Mouse (Mus musculus): ENCODE results near the gene Scd3. TPM values are rescaled to one million over a fixed set of nuclear protein-coding genes. Genes with fewer than 3 reads are reported as not detected.
"Not testable (repeated sequence)": the region's sequence is repeated elsewhere in the genome, so short reads cannot be mapped to it uniquely, and the experiment has no call there.

The Scd3 gene
- polyA plus RNA-seq, 1 experiment from 2014 or later: 0.20 TPM

GRCm38 (mm10) chr19:44280755-44281154 is 77.7 kb downstream of the Scd3 start:
- H3K27me3 ChIP-seq (ENCODE audit: insufficient read depth, low read length): no peaks in the 10 kb centered on the region
- H3K4me3 ChIP-seq (ENCODE audit: low read depth, low read length): no peak overlapping the region
- ATAC-seq (ENCODE audit: insufficient read depth) (no peak), DNase-seq (peak; percentile 74)
- no peaks in the 10 kb centered on the region for H3K9me3 ChIP-seq (ENCODE audit: low read depth, low read length)
- peak overlapping the region; percentile 68 for H3K27ac ChIP-seq (ENCODE audit: low read depth)
- TF ChIP-seq CTCF (IDR thresholded peaks at IDR 0.05; ENCODE audit: low read depth): no peak
- no peaks in the 10 kb centered on the region for H3K36me3 ChIP-seq (ENCODE audit: insufficient read depth)
- no peak overlapping the region for H3K9ac ChIP-seq
- peaks cover 30% of the 10 kb centered on the region for H3K4me1 ChIP-seq (ENCODE audit: insufficient read depth)
- H3K4me2 ChIP-seq: no peak overlapping the region
- 4% methylated on average over 6 of the region's 6 CpGs for WGBS

- H3K9ac ChIP-seq; H3K36me3 ChIP-seq (ENCODE audit: insufficient read depth); H3K4me2 ChIP-seq; H3K4me3 ChIP-seq (ENCODE audit: low read depth, low read length); ATAC-seq (ENCODE audit: insufficient read depth); H3K9me3 ChIP-seq (ENCODE audit: low read depth, low read length); H3K27me3 ChIP-seq (ENCODE audit: insufficient read depth, low read length): not testable (repeated sequence)
- peaks cover 35% of the 10 kb centered on the region for H3K4me1 ChIP-seq (ENCODE audit: insufficient read depth)
- 32% methylated on average over 1 of the region's 1 CpGs for WGBS
- DNase-seq: peak; percentile 7
- H3K27ac ChIP-seq (ENCODE audit: low read depth): peak overlapping the region; percentile 84
Measured at GRCm38 (mm10) chr19:44281825-44282447, 78.9 kb downstream of the Scd3 start.

- Histone ChIP-seq H3K9me3 (ENCODE audit: low read depth, low read length) (no peaks in the 10 kb centered on the region), H3K36me3 (ENCODE audit: insufficient read depth) (no peaks in the 10 kb centered on the region), H3K4me2 (peak overlapping the region; percentile 94; the same call in 1 of the 2 replicates), H3K4me3 (ENCODE audit: low read depth, low read length) (no peak overlapping the region), H3K4me1 (ENCODE audit: insufficient read depth) (peaks cover 41% of the 10 kb centered on the region), H3K9ac (no peak overlapping the region), H3K27me3 (ENCODE audit: insufficient read depth, low read length) (no peaks in the 10 kb centered on the region), H3K27ac (ENCODE audit: low read depth) (peak overlapping the region; percentile 84)
- ATAC-seq (ENCODE audit: insufficient read depth): no peak
- no peak for TF ChIP-seq CTCF (IDR thresholded peaks at IDR 0.05; ENCODE audit: low read depth)
- 29% methylated on average over 9 of the region's 9 CpGs for WGBS
- peak; percentile 75 for DNase-seq
Measured at GRCm38 (mm10) chr19:44282534-44283156, 79.6 kb downstream of the Scd3 start.

- WGBS: 20% methylated on average over 15 of the region's 15 CpGs
- DNase-seq (no peak), ATAC-seq (ENCODE audit: insufficient read depth) (no peak)
- Histone ChIP-seq H3K4me3 (ENCODE audit: low read depth, low read length) (peak overlapping the region; percentile 45), H3K9ac (peak overlapping the region; percentile 56), H3K4me2 (peak overlapping the region; percentile 94), H3K9me3 (ENCODE audit: low read depth, low read length) (no peaks in the 10 kb centered on the region), H3K27ac (ENCODE audit: low read depth) (peak overlapping the region; percentile 98), H3K36me3 (ENCODE audit: insufficient read depth) (no peaks in the 10 kb centered on the region), H3K4me1 (ENCODE audit: insufficient read depth) (peaks cover 44% of the 10 kb centered on the region), H3K27me3 (ENCODE audit: insufficient read depth, low read length) (no peaks in the 10 kb centered on the region)
- TF ChIP-seq CTCF (IDR thresholded peaks at IDR 0.05; ENCODE audit: low read depth): no peak
Measured at GRCm38 (mm10) chr19:44283157-44284024, 80.3 kb downstream of the Scd3 start.

- TF ChIP-seq CTCF (IDR thresholded peaks at IDR 0.05; ENCODE audit: low read depth): no peak
- H3K27ac ChIP-seq (ENCODE audit: low read depth): peak overlapping the region; percentile 98
- H3K27me3 ChIP-seq (ENCODE audit: insufficient read depth, low read length): no peaks in the 10 kb centered on the region
- no peaks in the 10 kb centered on the region for H3K9me3 ChIP-seq (ENCODE audit: low read depth, low read length)
- peak overlapping the region; percentile 45 for H3K4me3 ChIP-seq (ENCODE audit: low read depth, low read length)
- peak overlapping the region; percentile 56 for H3K9ac ChIP-seq
- WGBS: under 1% methylated on average over 36 of the region's 38 CpGs
- H3K36me3 ChIP-seq (ENCODE audit: insufficient read depth): no peaks in the 10 kb centered on the region
- H3K4me2 ChIP-seq: peak overlapping the region; percentile 94
- DNase-seq: peak; percentile 98
- peak; percentile 99 for ATAC-seq (ENCODE audit: insufficient read depth)
- H3K4me1 ChIP-seq (ENCODE audit: insufficient read depth): peaks cover 44% of the 10 kb centered on the region
Measured at GRCm38 (mm10) chr19:44284025-44284695, 81.1 kb downstream of the Scd3 start.

GRCm38 (mm10) chr19:44284723-44285122 is 81.7 kb downstream of the Scd3 start:
- peak; percentile 50 for ATAC-seq (ENCODE audit: insufficient read depth)
- no peak for TF ChIP-seq CTCF (IDR thresholded peaks at IDR 0.05; ENCODE audit: low read depth)
- Histone ChIP-seq H3K4me1 (ENCODE audit: insufficient read depth) (peaks cover 45% of the 10 kb centered on the region), H3K9me3 (ENCODE audit: low read depth, low read length) (no peaks in the 10 kb centered on the region), H3K9ac (peak overlapping the region; percentile 56), H3K27ac (ENCODE audit: low read depth) (peak overlapping the region; percentile 98), H3K4me2 (peak overlapping the region; percentile 94), H3K27me3 (ENCODE audit: insufficient read depth, low read length) (no peaks in the 10 kb centered on the region), H3K4me3 (ENCODE audit: low read depth, low read length) (peak overlapping the region; percentile 45), H3K36me3 (ENCODE audit: insufficient read depth) (no peaks in the 10 kb centered on the region)
- WGBS: 4% methylated on average over 11 of the region's 11 CpGs
- DNase-seq: peak; percentile 72

All from lung, embryonic 14.5 days (tissue).